Mouse (Mus musculus) thymus, postnatal 25 days (tissue): ENCODE data around the gene Inpp4b.

Experiments
- DNase-seq: peaks from one replicate; pipeline ENCODE4 v3.0.0; 2022

The Inpp4b gene

GRCm38 (mm10) chr8:81478674-81479073, 136.3 kb downstream of the Inpp4b start:
- no peak for DNase-seq

GRCm38 (mm10) chr8:81483834-81484233, 141.5 kb downstream of the Inpp4b start:
- DNase-seq = no peak

GRCm38 (mm10) chr8:81485626-81486025, 143.3 kb downstream of the Inpp4b start:
- DNase-seq = no peak

GRCm38 (mm10) chr8:81489894-81490661, 147.7 kb downstream of the Inpp4b start:
- no peak for DNase-seq

GRCm38 (mm10) chr8:81491097-81491705, 148.8 kb downstream of the Inpp4b start:
- no peak for DNase-seq

GRCm38 (mm10) chr8:81491706-81492204, 149.4 kb downstream of the Inpp4b start:
- no peak for DNase-seq

GRCm38 (mm10) chr8:81494823-81495222, 152.5 kb downstream of the Inpp4b start:
- no peak for DNase-seq

GRCm38 (mm10) chr8:81497646-81498045, 155.3 kb downstream of the Inpp4b start:
- peak; percentile 9 for DNase-seq

GRCm38 (mm10) chr8:81502216-81502615, 159.9 kb downstream of the Inpp4b start:
- DNase-seq = no peak

- DNase-seq = no peak
Observed at GRCm38 (mm10) chr8:81502982-81503381, 160.6 kb downstream of the Inpp4b start.

- no peak for DNase-seq
Observed at GRCm38 (mm10) chr8:81512826-81513225, 170.5 kb downstream of the Inpp4b start.

- DNase-seq = no peak
Observed at GRCm38 (mm10) chr8:81514425-81514824, 172.1 kb downstream of the Inpp4b start.

GRCm38 (mm10) chr8:81522085-81522484, 179.7 kb downstream of the Inpp4b start:
- no peak for DNase-seq

- DNase-seq = no peak
Observed at GRCm38 (mm10) chr8:81524561-81524960, 182.2 kb downstream of the Inpp4b start.

GRCm38 (mm10) chr8:81527661-81528060, 185.3 kb downstream of the Inpp4b start:
- DNase-seq = no peak

GRCm38 (mm10) chr8:81538310-81538709, 196.0 kb downstream of the Inpp4b start:
- DNase-seq = no peak

GRCm38 (mm10) chr8:81558550-81558949, 216.2 kb downstream of the Inpp4b start:
- DNase-seq = no peak

GRCm38 (mm10) chr8:81562405-81562804, 220.0 kb downstream of the Inpp4b start:
- DNase-seq = no peak

- no peak for DNase-seq
Observed at GRCm38 (mm10) chr8:81565484-81565883, 223.1 kb downstream of the Inpp4b start.

- DNase-seq = no peak
Observed at GRCm38 (mm10) chr8:81572319-81573104, 230.2 kb downstream of the Inpp4b start.

- no peak for DNase-seq
Observed at GRCm38 (mm10) chr8:81575268-81575917, 233.0 kb downstream of the Inpp4b start.

GRCm38 (mm10) chr8:81578951-81579350, 236.6 kb downstream of the Inpp4b start:
- DNase-seq = no peak
